Mouse (Mus musculus) neural tube, embryonic 11.5 days (tissue): ENCODE measurements at regions not wholly inside any gene's neighbourhood (a gene's known extent, or its start where the extent isn't known, plus 50 kb on each side); places are given as distances from the start of the nearest gene placed in this dataset.

ENCODE experiments used
- ATAC-seq: fragments of 200-750 bp; cut with Nextera tagmentation; 2 replicates; pipeline ENCODE4 v1.8.0; 2017; ENCODE audit warnings: moderate number of reproducible peaks, mild to moderate bottlenecking, moderate TSS enrichment, moderate library complexity; ENCODE audit not compliant: insufficient read depth, low FRiP score, low TSS enrichment
- DNase-seq: peaks from one replicate; pipeline ENCODE4 v3.0.0-alpha.2; 2015; ENCODE audit warnings: low spot score
- H3K27ac ChIP-seq: fragments of 300-500 bp; sonication (generic); 2 replicates; pipeline ENCODE4 v1.5.1; 2014; ENCODE audit warnings: low read depth, mild to moderate bottlenecking, low read length
- H3K27me3 ChIP-seq: fragments of 300-500 bp; sonication (generic); 2 replicates; pipeline ENCODE4 v1.6.1; 2014; ENCODE audit warnings: mild to moderate bottlenecking, low read length, mixed read lengths; ENCODE audit not compliant: control insufficient read depth, insufficient read depth
- H3K36me3 ChIP-seq: fragments of 300-500 bp; sonication (generic); 2 replicates; pipeline ENCODE4 v1.6.1; 2014; ENCODE audit warnings: mild to moderate bottlenecking, low read length, moderate library complexity, mixed read lengths; ENCODE audit not compliant: control insufficient read depth, insufficient read depth
- H3K4me1 ChIP-seq: fragments of 300-500 bp; sonication (generic); 2 replicates; pipeline ENCODE4 v1.6.1; 2014; ENCODE audit warnings: low read length, mixed read lengths; ENCODE audit not compliant: control insufficient read depth, insufficient read depth
- H3K4me2 ChIP-seq: fragments of 300-500 bp; sonication (generic); 2 replicates; pipeline ENCODE4 v1.6.1; 2014; ENCODE audit warnings: low read depth, mild to moderate bottlenecking, moderate library complexity
- H3K4me3 ChIP-seq: fragments of 300-500 bp; sonication (generic); 2 replicates; pipeline ENCODE4 v1.5.1; 2014; ENCODE audit warnings: low read depth, low read length
- H3K9ac ChIP-seq: fragments of 300-500 bp; sonication (generic); 2 replicates; pipeline ENCODE4 v1.6.1; 2014; ENCODE audit warnings: mild to moderate bottlenecking, low read length
- H3K9me3 ChIP-seq: fragments of 300-500 bp; sonication (generic); 2 replicates; pipeline ENCODE4 v1.6.1; 2016; ENCODE audit warnings: low read length; ENCODE audit not compliant: control insufficient read depth
- WGBS: fragments of 180-500 bp; shearing (Covaris S2); extraction: QIAGEN DNeasy Blood & Tissue Kit; methylation state at CpG from one replicate; pipeline ENCODE4 v1.1.7; 2014; 5-methylcytosine and 5-hydroxymethylcytosine counted together

GRCm38 (mm10) chr1:35673524-35673923, 394.7 kb upstream of the Hs6st1 start:
- ATAC-seq = no peak
- WGBS = 82% methylated on average over 4 of the region's 4 CpGs

GRCm38 (mm10) chr1:35673992-35674391, 394.2 kb upstream of the Hs6st1 start:
- Histone ChIP-seq H3K36me3 (no peaks in the 10 kb centered on the region), H3K4me2 (no peak overlapping the region), H3K9ac (no peak overlapping the region), H3K27ac (no peak overlapping the region), H3K4me1 (no peaks in the 10 kb centered on the region), H3K4me3 (no peak overlapping the region), H3K9me3 (no peaks in the 10 kb centered on the region), H3K27me3 (no peaks in the 10 kb centered on the region)
- 88% methylated on average over 1 of the region's 1 CpGs for WGBS
- DNase-seq (no peak), ATAC-seq (no peak)

More at GRCm38 (mm10) chr1:35673524-35673923, 394.7 kb upstream of the Hs6st1 start:
- H3K4me1 ChIP-seq = no peaks in the 10 kb centered on the region
- H3K4me2 ChIP-seq = no peak overlapping the region
- no peak overlapping the region for H3K27ac ChIP-seq
- H3K9me3 ChIP-seq = no peaks in the 10 kb centered on the region
- no peaks in the 10 kb centered on the region for H3K27me3 ChIP-seq
- H3K4me3 ChIP-seq = no peak overlapping the region
- H3K9ac ChIP-seq = no peak overlapping the region
- H3K36me3 ChIP-seq = no peaks in the 10 kb centered on the region
- DNase-seq = no peak

DNA sequence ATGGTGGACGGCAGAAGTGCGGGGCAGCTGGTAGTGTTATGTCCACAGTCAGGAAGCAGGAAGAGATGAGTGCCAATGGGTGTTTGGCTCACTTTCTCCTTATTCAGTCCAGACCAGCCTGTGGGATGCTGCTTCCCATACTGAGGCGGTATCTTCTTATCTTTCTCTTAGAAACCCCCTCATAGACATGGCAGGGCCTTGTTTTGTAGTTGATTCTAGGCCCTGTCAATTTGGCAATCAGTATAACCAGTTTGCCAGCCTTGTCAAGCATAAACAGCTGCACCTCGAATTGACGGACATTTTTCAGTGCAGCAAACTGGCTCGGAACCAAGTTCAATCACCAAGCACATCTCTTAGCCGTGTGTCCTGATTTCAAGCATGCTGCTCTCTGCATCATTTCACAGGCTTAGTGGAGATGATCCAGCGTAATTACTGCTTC, 385.7 kb upstream of the Hs6st1 start:
- ATAC-seq (no peak), DNase-seq (no peak)
- H3K4me3 ChIP-seq = no peak overlapping the region
- no peaks in the 10 kb centered on the region for H3K9me3 ChIP-seq
- no peaks in the 10 kb centered on the region for H3K4me1 ChIP-seq
- H3K27me3 ChIP-seq = no peaks in the 10 kb centered on the region
- no peak overlapping the region for H3K27ac ChIP-seq
- H3K4me2 ChIP-seq = no peak overlapping the region
- H3K36me3 ChIP-seq = no peaks in the 10 kb centered on the region
- WGBS = 89% methylated on average over 8 of the region's 8 CpGs
- H3K9ac ChIP-seq = no peak overlapping the region

DNA sequence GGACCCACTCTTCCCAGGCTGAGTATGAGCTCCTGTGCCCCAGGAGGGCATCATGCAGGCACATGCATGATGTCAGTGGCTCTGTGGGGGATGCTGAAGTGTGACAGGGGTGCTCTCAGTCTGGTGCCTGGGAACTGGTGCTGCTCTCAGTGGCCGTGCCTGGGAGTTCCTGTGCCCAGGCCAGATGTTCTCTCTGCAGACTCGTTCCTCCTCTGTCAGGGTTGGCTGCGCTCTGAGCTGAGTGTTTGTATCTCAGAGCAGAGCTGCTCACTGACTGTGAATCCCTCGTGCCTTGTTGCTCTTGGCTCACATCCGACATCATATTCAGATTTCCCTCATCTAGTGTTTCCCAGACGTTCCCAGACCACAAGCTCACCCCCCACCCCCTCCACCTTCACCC, 382.5 kb upstream of the Hs6st1 start:
- Histone ChIP-seq H3K27me3 (no peaks in the 10 kb centered on the region), H3K4me2 (no peak overlapping the region), H3K27ac (no peak overlapping the region), H3K36me3 (no peaks in the 10 kb centered on the region), H3K9me3 (no peaks in the 10 kb centered on the region), H3K9ac (no peak overlapping the region), H3K4me1 (no peaks in the 10 kb centered on the region), H3K4me3 (no peak overlapping the region)
- DNase-seq = no peak
- WGBS = 57% methylated on average over 6 of the region's 6 CpGs
- ATAC-seq = no peak

DNA sequence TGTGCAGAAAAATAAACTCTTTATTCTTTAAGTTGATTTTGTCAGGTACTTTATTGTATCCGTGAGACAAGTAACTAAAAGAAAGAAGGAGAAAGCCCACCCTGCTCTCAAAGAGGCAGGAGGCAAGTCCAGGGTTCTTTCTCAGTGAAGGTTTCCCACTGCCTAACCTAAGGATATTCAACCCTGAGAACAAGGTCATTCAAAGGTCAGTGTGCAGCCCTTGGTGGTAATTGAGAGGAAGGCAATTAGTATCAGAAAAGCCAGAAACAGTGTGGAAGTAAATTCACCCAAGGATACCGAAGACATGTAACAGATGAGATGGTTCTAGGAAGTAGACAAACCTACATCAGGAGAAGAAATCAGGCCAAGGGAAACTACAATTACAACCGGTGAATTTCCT, 373.9 kb upstream of the Hs6st1 start:
- DNase-seq (peak; percentile 32), ATAC-seq (peak; percentile 53; the same call in 1 of the 2 replicates)
- 0 out of 2 replicates have a peak, but pooled peaks cover 7% of the 10 kb centered on the region for H3K4me1 ChIP-seq
- H3K4me2 ChIP-seq = no peak overlapping the region
- H3K27ac ChIP-seq = no peak overlapping the region
- H3K4me3 ChIP-seq = no peak overlapping the region
- no peaks in the 10 kb centered on the region for H3K27me3 ChIP-seq
- no peaks in the 10 kb centered on the region for H3K36me3 ChIP-seq
- 21% methylated on average over 3 of the region's 3 CpGs for WGBS
- no peaks in the 10 kb centered on the region for H3K9me3 ChIP-seq
- no peak overlapping the region for H3K9ac ChIP-seq

DNA sequence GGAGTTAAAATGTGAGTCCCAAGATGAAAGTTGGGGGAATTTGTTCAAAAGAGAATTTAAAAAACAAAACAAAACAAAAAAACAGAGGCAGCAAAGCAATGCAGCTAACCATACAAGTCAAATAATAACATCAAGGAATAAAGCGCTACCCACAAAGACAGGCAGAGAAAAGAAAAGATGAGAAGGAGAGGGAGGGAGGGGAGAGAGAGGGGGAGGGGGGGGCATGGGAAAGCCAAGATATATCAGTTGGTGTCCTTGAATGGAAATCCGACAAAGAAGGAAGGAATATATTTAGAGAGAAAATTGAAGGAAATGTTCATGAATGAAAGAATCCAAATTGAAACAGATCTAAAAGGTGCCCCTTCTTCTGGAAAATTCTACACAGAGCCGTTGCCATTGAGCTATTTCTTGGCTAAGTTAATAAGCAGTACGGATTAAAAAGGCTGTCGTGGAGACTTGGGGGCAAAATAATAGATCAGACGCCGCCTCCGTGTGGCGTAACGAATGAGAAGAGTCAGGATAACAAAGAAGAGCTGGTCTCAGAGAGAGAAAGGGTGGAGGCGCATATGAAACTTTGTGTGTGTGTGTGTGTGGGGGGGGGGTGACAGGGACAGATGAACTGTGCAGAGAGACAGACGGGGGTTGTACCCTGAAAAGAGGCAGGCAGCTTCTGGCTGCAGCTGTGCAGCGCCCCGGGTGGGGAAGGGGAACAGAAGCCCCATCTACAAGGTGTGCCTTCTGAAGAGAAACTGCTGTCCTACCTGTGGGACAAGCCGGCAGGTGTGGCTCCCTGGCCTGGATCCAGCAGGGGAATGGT, 373.2 kb upstream of the Hs6st1 start:
- H3K9ac ChIP-seq = no peak overlapping the region
- H3K4me3 ChIP-seq = no peak overlapping the region
- 0 out of 2 replicates have a peak, but pooled peaks cover 7% of the 10 kb centered on the region for H3K4me1 ChIP-seq
- peak; percentile 70 for DNase-seq
- H3K27ac ChIP-seq = 0 out of 2 replicates have a peak overlapping the region, but pooled peaks have one; percentile 3
- peak; percentile 67 for ATAC-seq
- whole genome bisulfite sequencing = 29% methylated on average over 15 of the region's 15 CpGs
- no peaks in the 10 kb centered on the region for H3K27me3 ChIP-seq
- no peaks in the 10 kb centered on the region for H3K9me3 ChIP-seq
- H3K4me2 ChIP-seq = no peak overlapping the region
- no peaks in the 10 kb centered on the region for H3K36me3 ChIP-seq

DNA sequence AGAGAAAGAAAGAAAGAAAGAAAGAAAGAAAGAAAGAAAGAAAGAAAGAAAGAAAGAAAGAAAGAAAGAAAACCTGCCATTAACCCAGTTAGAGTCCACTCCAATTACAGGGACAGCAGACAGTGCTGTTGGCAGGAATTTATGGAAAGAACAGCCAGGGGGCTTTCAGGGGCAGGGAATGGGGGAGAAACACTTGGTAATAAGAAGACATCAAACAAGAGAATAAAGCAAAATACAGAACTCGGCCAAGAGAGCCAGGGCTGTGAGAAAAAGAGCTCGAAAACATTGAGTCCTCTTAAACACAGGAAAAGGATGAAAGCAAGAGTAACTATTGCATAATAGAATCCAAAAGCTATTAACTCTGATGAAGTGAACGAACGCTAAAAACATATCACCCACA, 371.0 kb upstream of the Hs6st1 start:
- DNase-seq = no peak
- 28% methylated on average over 4 of the region's 4 CpGs for WGBS
- 0 out of 2 replicates have a peak, but pooled peaks cover 7% of the 10 kb centered on the region for H3K4me1 ChIP-seq

GRCm38 (mm10) chr1:35697834-35698500, 370.2 kb upstream of the Hs6st1 start:
- Histone ChIP-seq H3K27ac (no peak overlapping the region), H3K4me2 (no peak overlapping the region), H3K4me1 (0 out of 2 replicates have a peak, but pooled peaks cover 7% of the 10 kb centered on the region), H3K36me3 (no peaks in the 10 kb centered on the region), H3K27me3 (no peaks in the 10 kb centered on the region), H3K4me3 (no peak overlapping the region), H3K9ac (no peak overlapping the region), H3K9me3 (no peaks in the 10 kb centered on the region)
- DNase-seq = no peak
- WGBS = 10% methylated on average over 10 of the region's 10 CpGs
- no peak for ATAC-seq

More for the DNA sequence above, 371.0 kb upstream of the Hs6st1 start:
- ATAC-seq = no peak
- H3K27me3 ChIP-seq = no peaks in the 10 kb centered on the region
- H3K4me3 ChIP-seq = no peak overlapping the region
- H3K9ac ChIP-seq = no peak overlapping the region
- H3K9me3 ChIP-seq = no peaks in the 10 kb centered on the region
- H3K27ac ChIP-seq = no peak overlapping the region
- H3K4me2 ChIP-seq = no peak overlapping the region
- H3K36me3 ChIP-seq = no peaks in the 10 kb centered on the region
